Comparison of ENCODE assay signal across 8 mouse cellular contexts in the genomic region with DNA sequence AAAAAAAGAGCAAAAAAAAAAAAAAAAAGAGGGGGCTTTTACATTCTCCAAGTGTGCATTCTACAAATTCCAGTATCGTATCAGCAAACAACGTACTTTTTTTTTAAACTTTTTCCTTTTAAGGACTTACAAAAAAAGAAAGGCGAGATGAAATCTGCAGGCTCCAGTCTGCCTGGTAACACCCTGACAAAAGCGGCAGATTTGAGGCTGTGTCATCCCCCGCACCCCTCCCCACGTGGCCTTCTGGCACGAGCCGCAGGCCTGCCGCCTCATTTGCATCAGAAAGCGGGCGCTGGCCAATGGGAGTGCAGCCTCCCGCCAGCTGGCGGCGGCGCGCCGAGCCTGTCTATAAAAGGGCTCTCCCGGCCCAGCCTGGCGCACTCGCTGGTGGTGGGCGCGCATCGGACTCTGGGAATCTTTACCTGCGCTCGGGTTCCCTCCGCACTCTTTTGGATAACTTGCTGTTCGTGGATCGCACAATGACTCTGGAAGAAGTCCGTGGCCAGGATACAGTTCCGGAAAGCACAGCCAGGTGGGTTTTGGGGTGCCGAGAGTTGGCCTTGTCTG. TPM values are rescaled to one million over a fixed set of nuclear protein-coding genes. Genes with fewer than 3 reads are reported as not detected.
A peak's percentile ranks its signal among the peaks of the same experiment; 100 is the strongest.
DNase-seq lines count a peak whose midpoint lies in the region; ATAC-seq and TF ChIP-seq lines count a peak whose summit lies in the region.

A gene (plus strand): TSS at position 378 of the 567 bp plus-strand sequence.

- H3K27me3 ChIP-seq in embryonic facial prominence, embryonic 15.5 days: peaks cover 6% of the 10 kb centered on the region; the same call in 1 of the 2 replicates
- H3K27me3 ChIP-seq in kidney, embryonic 15.5 days: peaks cover 15% of the 10 kb centered on the region

- peaks cover 6% of the 10 kb centered on the region for H3K4me1 ChIP-seq in bone marrow, adult 2 months (ENCODE audit: control insufficient read depth, insufficient read depth, low read length)
- peaks cover 63% of the 10 kb centered on the region for H3K4me1 ChIP-seq in embryonic facial prominence, embryonic 15.5 days
- peaks cover 72% of the 10 kb centered on the region for H3K4me1 ChIP-seq in kidney, embryonic 15.5 days

- H3K36me3 ChIP-seq in embryonic facial prominence, embryonic 15.5 days: no peaks in the 10 kb centered on the region
- no peaks in the 10 kb centered on the region for H3K36me3 ChIP-seq in kidney, embryonic 15.5 days

- no peaks in the 10 kb centered on the region for H3K9me3 ChIP-seq in embryonic facial prominence, embryonic 15.5 days (replicated peaks)
- H3K9me3 ChIP-seq in kidney, embryonic 15.5 days (replicated peaks): no peaks in the 10 kb centered on the region

- peak within 1 kb of the TSS; percentile 82 for H3K27ac ChIP-seq in bone marrow, adult 2 months (ENCODE audit: control insufficient read depth, insufficient read depth, low read depth, low read length, poor library complexity)
- peak within 1 kb of the TSS; percentile 86 for H3K27ac ChIP-seq in embryonic facial prominence, embryonic 15.5 days (replicated peaks)
- H3K27ac ChIP-seq in kidney, embryonic 15.5 days: peak within 1 kb of the TSS; percentile 88

- H3K9ac ChIP-seq in embryonic facial prominence, embryonic 15.5 days: peak within 1 kb of the TSS; percentile 68
- H3K9ac ChIP-seq in kidney, embryonic 15.5 days: peak within 1 kb of the TSS; percentile 63

- DNase-seq in 416B (ENCODE audit: low read depth) (peak; percentile 98), liver (peak; percentile 98)
- peak; percentile 94 for DNase-seq in heart, adult 9 months (ENCODE audit: low spot score in 2 of 2)
- DNase-seq in spleen, postnatal 4 days (ENCODE audit: low spot score in 2 of 2): peak; percentile 93 to 96

- H3K4me3 ChIP-seq in bone marrow, adult 2 months (replicated peaks; ENCODE audit: control insufficient read depth, low read depth, low read length): peak within 1 kb of the TSS; percentile 92
- H3K4me3 ChIP-seq in embryonic facial prominence, embryonic 15.5 days (replicated peaks): peak within 1 kb of the TSS; percentile 66
- H3K4me3 ChIP-seq in kidney, embryonic 15.5 days (replicated peaks): peak within 1 kb of the TSS; percentile 51

- peak within 1 kb of the TSS; percentile 99 for H3K4me2 ChIP-seq in embryonic facial prominence, embryonic 15.5 days (replicated peaks)
- H3K4me2 ChIP-seq in kidney, embryonic 15.5 days: peak within 1 kb of the TSS; percentile 99

- WGBS in bone marrow, adult 2 months: under 1% methylated on average over 31 of the region's 31 CpGs
- WGBS in embryonic facial prominence, embryonic 15.5 days: under 1% methylated on average over 31 of the region's 31 CpGs
- WGBS in kidney, embryonic 15.5 days: under 1% methylated on average over 31 of the region's 31 CpGs

- peak; percentile 99 for TF ChIP-seq POLR2A in bone marrow, adult 2 months (IDR thresholded peaks at IDR 0.05; ENCODE audit: borderline replicate concordance, control insufficient read depth, low read depth, low read length)

- no peak; the same call in 1 of the 2 replicates for TF ChIP-seq CTCF in bone marrow, adult 2 months (IDR thresholded peaks at IDR 0.05; ENCODE audit: control insufficient read depth, insufficient read depth, low read length)

- ATAC-seq in embryonic facial prominence, embryonic 15.5 days (ENCODE audit: insufficient number of reproducible peaks, low FRiP score, low TSS enrichment, low read depth): peak; percentile 83
- peak; percentile 73 for ATAC-seq in kidney, embryonic 15.5 days (replicated peaks; ENCODE audit: low FRiP score)
- peak; percentile 70 for ATAC-seq in monocyte, adult 5-6 weeks (replicated peaks; ENCODE audit: insufficient number of reproducible peaks, low FRiP score, low TSS enrichment, poor library complexity, severe bottlenecking)

RNA-seq across cellular contexts. Expression of the gene that starts here (rescaled TPM):
- 9.2 and 23.5 TPM in 2 replicates for polyA plus RNA-seq in bone marrow, adult 2 months (2011; ENCODE audit: insufficient read depth, insufficient read length, low replicate concordance, missing spikeins)
- 79.3 and 88.7 TPM in 2 replicates for polyA plus RNA-seq in embryonic facial prominence, embryonic 15.5 days (2015; fragmentation: Nextera tagmentation; extraction: Ambion mirVana)
- 40.2 and 42.8 TPM in 2 replicates for polyA plus RNA-seq in kidney, embryonic 15.5 days (2015; fragmentation: Nextera tagmentation; extraction: Ambion mirVana)
- total RNA-seq in monocyte, adult 5-6 weeks (2017): 17.5 to 34.3 TPM (median 24.0 TPM) in 3 replicates

Comparison
In these comparisons a context has a peak if more than half of its experiments do, and no peak if none do; other contexts are left out.
1. Peak in every context shown above with its lines: DNase-seq, ATAC-seq, H3K4me3 ChIP-seq and H3K27ac ChIP-seq.